Mouse (Mus musculus): ENCODE measurements around the gene Rxfp2. TPM values are rescaled to one million over a fixed set of nuclear protein-coding genes. Genes with fewer than 3 reads are reported as not detected.

Rxfp2 gene
- total RNA-seq (2021), result under 1 TPM in 1 of 2 experiments, not detected in 1; 0.22 TPM

- DNase-seq, result no peak
These were observed at the start of gene Rxfp2 for GRCm38 (mm10) chr5:150018656-150019055. Gene Rxfp2 (plus strand): TSS chr5:150018675.

- no peak for DNase-seq
These were observed 48.2 kb upstream of the Rxfp2 start for GRCm38 (mm10) chr5:149970261-149970660.

- DNase-seq, result no peak
These were observed 41.4 kb upstream of the Rxfp2 start for GRCm38 (mm10) chr5:149977027-149977426.

GRCm38 (mm10) chr5:149983621-149984020 is 34.9 kb upstream of the Rxfp2 start:
- no peak for DNase-seq

- no peak for DNase-seq
These were observed 23.9 kb upstream of the Rxfp2 start for GRCm38 (mm10) chr5:149994578-149994977.

- DNase-seq, result no peak
These were observed 21.9 kb upstream of the Rxfp2 start for GRCm38 (mm10) chr5:149996614-149997013.

- DNase-seq, result no peak
These were observed 21.0 kb upstream of the Rxfp2 start for GRCm38 (mm10) chr5:149997321-149998034.

GRCm38 (mm10) chr5:149998311-149998710 is 20.2 kb upstream of the Rxfp2 start:
- DNase-seq, result no peak

GRCm38 (mm10) chr5:150005355-150005754 is 13.1 kb upstream of the Rxfp2 start:
- no peak for DNase-seq

- DNase-seq, result no peak
These were observed 1.6 kb upstream of the Rxfp2 start for GRCm38 (mm10) chr5:150016861-150017260.

GRCm38 (mm10) chr5:150017672-150018071 is 803 bp upstream of the Rxfp2 start:
- no peak for DNase-seq

GRCm38 (mm10) chr5:150020851-150021250 is 2.4 kb downstream of the Rxfp2 start:
- DNase-seq, result peak; percentile 75 to 78

GRCm38 (mm10) chr5:150021805-150022204 is 3.3 kb downstream of the Rxfp2 start:
- no peak for DNase-seq

GRCm38 (mm10) chr5:150022556-150022955 is 4.1 kb downstream of the Rxfp2 start:
- DNase-seq, result no peak

- DNase-seq, result no peak
These were observed 5.0 kb downstream of the Rxfp2 start for GRCm38 (mm10) chr5:150023476-150023875.

GRCm38 (mm10) chr5:150024188-150024587 is 5.7 kb downstream of the Rxfp2 start:
- no peak for DNase-seq

GRCm38 (mm10) chr5:150024901-150025300 is 6.4 kb downstream of the Rxfp2 start:
- no peak for DNase-seq

- DNase-seq, result no peak
These were observed 6.9 kb downstream of the Rxfp2 start for GRCm38 (mm10) chr5:150025326-150025725.

GRCm38 (mm10) chr5:150026509-150027087 is 8.1 kb downstream of the Rxfp2 start:
- DNase-seq, result peak; percentile 63 to 64

- no peak for DNase-seq
These were observed 12.7 kb downstream of the Rxfp2 start for GRCm38 (mm10) chr5:150031201-150031600.

GRCm38 (mm10) chr5:150031634-150032033 is 13.2 kb downstream of the Rxfp2 start:
- DNase-seq, result no peak

GRCm38 (mm10) chr5:150032075-150032492 is 13.6 kb downstream of the Rxfp2 start:
- DNase-seq, result peak in 1 of 2 experiments; percentile 28

GRCm38 (mm10) chr5:150036286-150036685 is 17.8 kb downstream of the Rxfp2 start:
- DNase-seq, result no peak

GRCm38 (mm10) chr5:150036918-150037317 is 18.4 kb downstream of the Rxfp2 start:
- DNase-seq, result no peak

Data from layer of hippocampus, postnatal 36 days (tissue).